In the genomic region with DNA sequence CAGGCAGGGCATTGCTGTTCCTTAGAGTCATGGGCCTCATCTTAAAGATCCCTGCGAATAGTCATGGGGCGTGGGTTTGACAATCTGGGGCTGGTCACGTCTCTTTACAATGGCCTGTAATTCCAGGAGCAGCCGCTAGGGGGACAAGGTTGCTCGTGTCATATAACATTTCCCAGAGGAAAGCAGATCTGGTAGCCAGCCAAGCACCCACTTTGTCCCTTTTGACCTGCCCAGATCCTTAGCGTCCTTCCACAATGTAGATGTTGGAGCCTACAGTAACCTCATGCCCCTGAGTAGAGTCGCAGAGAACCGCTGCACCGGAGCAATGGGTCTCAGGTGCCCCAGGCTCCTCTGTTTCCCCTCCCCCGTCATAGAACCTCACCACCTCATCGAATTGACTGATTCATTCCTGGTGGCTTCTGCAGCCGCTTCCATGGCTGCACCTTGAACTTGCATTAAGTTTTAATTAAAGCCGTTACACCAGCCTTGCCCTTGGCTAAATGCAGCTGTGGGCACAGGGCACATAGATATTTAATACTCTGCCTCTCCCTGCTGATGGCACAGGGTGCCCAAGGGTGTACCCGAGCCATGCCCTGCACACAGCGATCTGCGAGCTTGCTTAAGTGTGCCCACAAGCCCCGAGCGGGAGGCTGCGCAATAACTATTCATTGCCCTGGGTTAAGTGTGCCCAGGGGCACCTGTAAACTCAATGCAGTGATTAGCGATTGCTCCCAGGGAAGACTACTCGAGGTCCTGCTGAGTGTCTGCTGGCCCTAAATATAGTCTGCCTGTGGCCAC, we compare ENCODE assay signal across 8 mouse cellular contexts. TPM values are rescaled to one million over a fixed set of nuclear protein-coding genes. Genes with fewer than 3 reads are reported as not detected.
A peak's percentile ranks its signal among the peaks of the same experiment; 100 is the strongest.
DNase-seq lines count a peak whose midpoint lies in the region; ATAC-seq lines count a peak whose summit lies in the region.

No protein-coding gene starts in this region.

- WGBS in limb, embryonic 13.5 days: 23% methylated on average over 21 of the region's 21 CpGs
- 35% methylated on average over 21 of the region's 21 CpGs for WGBS in midbrain, embryonic 14.5 days
- WGBS in stomach, embryonic 15.5 days: 33% methylated on average over 21 of the region's 21 CpGs

- H3K36me3 ChIP-seq in limb, embryonic 13.5 days: no peaks in the 10 kb centered on the region
- no peaks in the 10 kb centered on the region for H3K36me3 ChIP-seq in midbrain, embryonic 14.5 days (ENCODE audit: control insufficient read depth, insufficient read depth, low read length)
- H3K36me3 ChIP-seq in stomach, embryonic 15.5 days: no peaks in the 10 kb centered on the region

- H3K4me2 ChIP-seq in limb, embryonic 13.5 days (replicated peaks): peak overlapping the region; percentile 53
- peak overlapping the region; percentile 36 for H3K4me2 ChIP-seq in midbrain, embryonic 14.5 days (ENCODE audit: low read length)
- H3K4me2 ChIP-seq in stomach, embryonic 15.5 days: peak overlapping the region; percentile 40

- ATAC-seq in limb, embryonic 13.5 days (ENCODE audit: low FRiP score, low read depth): no peak
- ATAC-seq in midbrain, embryonic 14.5 days (ENCODE audit: low FRiP score, low TSS enrichment): no peak
- ATAC-seq in stomach, embryonic 15.5 days (ENCODE audit: insufficient read depth, low FRiP score, low read depth): no peak

- H3K4me1 ChIP-seq in limb, embryonic 13.5 days: peaks cover 11% of the 10 kb centered on the region
- H3K4me1 ChIP-seq in midbrain, embryonic 14.5 days (ENCODE audit: control insufficient read depth, insufficient read depth, low read length): peaks cover 9% of the 10 kb centered on the region; the same call in 1 of the 2 replicates
- peaks cover 9% of the 10 kb centered on the region; the same call in 1 of the 2 replicates for H3K4me1 ChIP-seq in stomach, embryonic 15.5 days

- peak; percentile 37 to 78 for DNase-seq in spleen, adult 18-20 months
- no peak for DNase-seq in spleen, adult 12 weeks (ENCODE audit: low spot score)
- DNase-seq in embryo, embryonic 10 days (ENCODE audit: low spot score): peak; percentile 84
- DNase-seq in gastrocnemius, postnatal 36 days: peak; percentile 66
- peak; percentile 61 for DNase-seq in kidney, adult 11 months
- peak; percentile 88 for DNase-seq in midbrain, embryonic 14.5 days

- H3K27me3 ChIP-seq in limb, embryonic 13.5 days: peaks cover 29% of the 10 kb centered on the region; the same call in 1 of the 2 replicates
- H3K27me3 ChIP-seq in midbrain, embryonic 14.5 days (ENCODE audit: control insufficient read depth, insufficient read depth, low read length): no peaks in the 10 kb centered on the region
- H3K27me3 ChIP-seq in stomach, embryonic 15.5 days (replicated peaks): no peaks in the 10 kb centered on the region; the same call in 1 of the 2 replicates

- intact Hi-C loops in gastrocnemius, postnatal 36 days (cut with DNase I): no loop called here

- H3K9me3 ChIP-seq in limb, embryonic 13.5 days: no peaks in the 10 kb centered on the region
- no peaks in the 10 kb centered on the region for H3K9me3 ChIP-seq in midbrain, embryonic 14.5 days (ENCODE audit: control insufficient read depth, low read length)
- no peaks in the 10 kb centered on the region for H3K9me3 ChIP-seq in stomach, embryonic 15.5 days

- H3K9ac ChIP-seq in limb, embryonic 13.5 days: no peak overlapping the region
- no peak overlapping the region for H3K9ac ChIP-seq in midbrain, embryonic 14.5 days (replicated peaks; ENCODE audit: low read length)
- H3K9ac ChIP-seq in stomach, embryonic 15.5 days: no peak overlapping the region

- H3K4me3 ChIP-seq in limb, embryonic 13.5 days: 0 out of 2 replicates have a peak overlapping the region, but pooled peaks have one; percentile 12
- no peak overlapping the region for H3K4me3 ChIP-seq in midbrain, embryonic 14.5 days (replicated peaks; ENCODE audit: low read depth, low read length)
- no peak overlapping the region for H3K4me3 ChIP-seq in stomach, embryonic 15.5 days (replicated peaks)

- H3K27ac ChIP-seq in limb, embryonic 13.5 days: no peak overlapping the region
- no peak overlapping the region for H3K27ac ChIP-seq in midbrain, embryonic 14.5 days (replicated peaks; ENCODE audit: low read depth, low read length)
- no peak overlapping the region for H3K27ac ChIP-seq in stomach, embryonic 15.5 days

RNA-seq across cellular contexts. Expression of a gene that starts 19.2 kb away (rescaled TPM):
- 1 to 10 TPM; 5.6 to 6.8 TPM for total RNA-seq in gastrocnemius, postnatal 36 days (2021)
- polyA plus RNA-seq in limb, embryonic 13.5 days (2015; fragmentation: Nextera tagmentation; extraction: Ambion mirVana): not detected in 2 replicates
- not detected in 2 replicates for polyA plus RNA-seq in midbrain, embryonic 14.5 days (2014; fragmentation: Nextera tagmentation; extraction: Ambion mirVana)
- 0.09 TPM in 2 replicates for polyA plus RNA-seq in stomach, embryonic 15.5 days (2015; fragmentation: Nextera tagmentation; extraction: Ambion mirVana)

RNA-seq across cellular contexts. Expression of a gene that starts 35.5 kb away (rescaled TPM):
- 100 to 1,000 TPM in 1 of 2 experiments, 10 to 100 TPM in 1; 97.3 to 116 TPM for total RNA-seq in gastrocnemius, postnatal 36 days (2021)
- 346 and 363 TPM in 2 replicates for polyA plus RNA-seq in limb, embryonic 13.5 days (2015; fragmentation: Nextera tagmentation; extraction: Ambion mirVana)
- 105 and 106 TPM in 2 replicates for polyA plus RNA-seq in midbrain, embryonic 14.5 days (2014; fragmentation: Nextera tagmentation; extraction: Ambion mirVana)
- 306 and 317 TPM in 2 replicates for polyA plus RNA-seq in stomach, embryonic 15.5 days (2015; fragmentation: Nextera tagmentation; extraction: Ambion mirVana)
